Mouse (Mus musculus): ENCODE measurements at regions not wholly inside any gene's neighbourhood (a gene's known extent, or its start where the extent isn't known, plus 50 kb on each side); places are given as distances from the start of the nearest gene placed in this dataset.

- in situ Hi-C loops (cut with MboI, MseI): no loop called here
Observed at GRCm38 (mm10) chr9:122566060-122566459, 181.1 kb upstream of the Topaz1 start.

- in situ Hi-C loops (cut with MboI, MseI): no loop called here
Observed at GRCm38 (mm10) chr9:122568691-122569441, 178.3 kb upstream of the Topaz1 start.

- in situ Hi-C loops (cut with MboI, MseI): loop anchor here (5.0 kb wide), 1 partner anchor 42 kb away; no protein-coding TSS in a partner anchor
Observed at GRCm38 (mm10) chr9:122569511-122570455, 177.4 kb upstream of the Topaz1 start.

- in situ Hi-C loops (cut with MboI, MseI): loop anchor here (5.0 kb wide), 1 partner anchor 44 kb away; no protein-coding TSS in a partner anchor
Observed at GRCm38 (mm10) chr9:122571001-122571400, 176.1 kb upstream of the Topaz1 start.

- in situ Hi-C loops (cut with MboI, MseI): loop anchor here (5.0 kb wide), 1 partner anchor 44 kb away; no protein-coding TSS in a partner anchor
Observed at GRCm38 (mm10) chr9:122571402-122572059, 175.6 kb upstream of the Topaz1 start.

- in situ Hi-C loops (cut with MboI, MseI): loop anchor here (5.0 kb wide), 1 partner anchor 45 kb away; no protein-coding TSS in a partner anchor
Observed at GRCm38 (mm10) chr9:122572060-122572835, 174.9 kb upstream of the Topaz1 start.

- in situ Hi-C loops (cut with MboI, MseI): loop anchor here (5.0 kb wide), 1 partner anchor 46 kb away; no protein-coding TSS in a partner anchor
Observed at GRCm38 (mm10) chr9:122572836-122573267, 174.3 kb upstream of the Topaz1 start.

- in situ Hi-C loops (cut with MboI, MseI): no loop called here
Observed at GRCm38 (mm10) chr9:122585228-122585627, 161.9 kb upstream of the Topaz1 start.

- in situ Hi-C loops (cut with MboI, MseI): no loop called here
Observed at GRCm38 (mm10) chr9:122586421-122586820, 160.7 kb upstream of the Topaz1 start.

GRCm38 (mm10) chr9:122586986-122587385, 160.2 kb upstream of the Topaz1 start:
- in situ Hi-C loops (cut with MboI, MseI): no loop called here

- in situ Hi-C loops (cut with MboI, MseI): no loop called here
Observed at GRCm38 (mm10) chr9:122588246-122588645, 158.9 kb upstream of the Topaz1 start.

GRCm38 (mm10) chr9:122592820-122593615, 154.1 kb upstream of the Topaz1 start:
- in situ Hi-C loops (cut with MboI, MseI): no loop called here

GRCm38 (mm10) chr9:122595120-122595943, 151.8 kb upstream of the Topaz1 start:
- in situ Hi-C loops (cut with MboI, MseI): no loop called here

GRCm38 (mm10) chr9:122603106-122603505, 144.0 kb upstream of the Topaz1 start:
- in situ Hi-C loops (cut with MboI, MseI): no loop called here

- in situ Hi-C loops (cut with MboI, MseI): no loop called here
Observed at GRCm38 (mm10) chr9:122609616-122610015, 137.5 kb upstream of the Topaz1 start.

GRCm38 (mm10) chr9:122610918-122611317, 136.2 kb upstream of the Topaz1 start:
- in situ Hi-C loops (cut with MboI, MseI): no loop called here

GRCm38 (mm10) chr9:122614579-122615252, 132.4 kb upstream of the Topaz1 start:
- in situ Hi-C loops (cut with MboI, MseI): no loop called here

- in situ Hi-C loops (cut with MboI, MseI): no loop called here
Observed at GRCm38 (mm10) chr9:122615351-122615750, 131.8 kb upstream of the Topaz1 start.
